In the genomic region with DNA sequence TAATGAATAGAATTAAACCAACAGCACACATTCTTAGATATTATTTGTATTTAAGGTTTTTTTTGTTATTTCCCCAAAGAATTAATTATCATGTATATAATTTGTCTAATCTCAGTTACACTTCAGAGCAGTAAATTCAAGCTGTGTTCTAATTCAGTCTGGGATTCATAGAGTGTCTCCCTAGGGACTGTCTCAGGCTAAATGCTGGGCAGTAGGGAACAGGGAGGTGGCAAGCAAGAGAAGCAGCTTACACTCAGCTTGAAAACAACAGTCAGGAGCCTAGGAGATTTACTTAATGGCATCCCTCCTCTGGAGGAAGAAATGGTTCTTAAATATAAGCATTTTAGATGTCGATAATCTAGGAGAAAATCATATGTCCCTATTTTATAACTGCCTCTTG, we compare ENCODE assay signal across 23 mouse cellular contexts.
DNase-seq lines count a peak whose midpoint lies in the region; ATAC-seq and TF ChIP-seq lines count a peak whose summit lies in the region.
"Had no signal": no experiment of that assay in that cellular context is flagged by ENCODE, and none has a peak within 500 bp of the region (broad histone marks: within the 10 kb centered on the region; RNA-seq: fewer than 3 reads in every experiment).

No protein-coding gene starts in this region.

- WGBS in embryonic facial prominence, embryonic 14.5 days = 75% methylated on average over 1 of the region's 1 CpGs
- 86% methylated on average over 1 of the region's 1 CpGs for WGBS in embryonic facial prominence, embryonic 10.5 days
- 77% methylated on average over 1 of the region's 1 CpGs for WGBS in hindbrain, embryonic 11.5 days
- 74% methylated on average over 1 of the region's 1 CpGs for WGBS in hindbrain, embryonic 13.5 days
- 71% methylated on average over 1 of the region's 1 CpGs for WGBS in midbrain, embryonic 12.5 days
- WGBS in midbrain, embryonic 13.5 days = 80% methylated on average over 1 of the region's 1 CpGs

- no peaks in the 10 kb centered on the region for H3K27me3 ChIP-seq in embryonic facial prominence, embryonic 14.5 days (replicated peaks; ENCODE audit: control insufficient read depth, insufficient read depth, low read length)
- no peaks in the 10 kb centered on the region for H3K27me3 ChIP-seq in embryonic facial prominence, embryonic 10.5 days (replicated peaks; ENCODE audit: low read depth, poor library complexity, severe bottlenecking)
- H3K27me3 ChIP-seq in hindbrain, embryonic 11.5 days (ENCODE audit: control insufficient read depth, insufficient read depth, low read length) = no peaks in the 10 kb centered on the region
- H3K27me3 ChIP-seq in hindbrain, embryonic 13.5 days = no peaks in the 10 kb centered on the region
- no peaks in the 10 kb centered on the region for H3K27me3 ChIP-seq in midbrain, embryonic 12.5 days
- H3K27me3 ChIP-seq in midbrain, embryonic 13.5 days = no peaks in the 10 kb centered on the region
- H3K27me3 ChIP-seq: embryonic facial prominence, embryonic 12.5 days; forebrain, embryonic 12.5 days had no signal

- no peaks in the 10 kb centered on the region for H3K4me1 ChIP-seq in embryonic facial prominence, embryonic 14.5 days (ENCODE audit: control insufficient read depth, insufficient read depth, low read length)
- no peaks in the 10 kb centered on the region for H3K4me1 ChIP-seq in embryonic facial prominence, embryonic 10.5 days
- no peaks in the 10 kb centered on the region for H3K4me1 ChIP-seq in hindbrain, embryonic 11.5 days (replicated peaks; ENCODE audit: control insufficient read depth, insufficient read depth, low read length)
- no peaks in the 10 kb centered on the region for H3K4me1 ChIP-seq in hindbrain, embryonic 13.5 days (replicated peaks)
- 0 out of 2 replicates have a peak, but pooled peaks cover 4% of the 10 kb centered on the region for H3K4me1 ChIP-seq in midbrain, embryonic 12.5 days
- peaks cover 3% of the 10 kb centered on the region for H3K4me1 ChIP-seq in midbrain, embryonic 13.5 days (replicated peaks)
- H3K4me1 ChIP-seq: embryonic facial prominence, embryonic 12.5 days; forebrain, embryonic 12.5 days; heart, embryonic 10.5 days had no signal

- DNase-seq in embryonic facial prominence, embryonic 14.5 days (ENCODE audit: low spot score) = peak; percentile 40
- DNase-seq in embryonic facial prominence, embryonic 10.5 days (ENCODE audit: low spot score) = no peak
- DNase-seq in hindbrain, embryonic 11.5 days (ENCODE audit: low spot score) = peak; percentile 14
- DNase-seq in brain, embryonic 14.5 days (ENCODE audit: low read depth) = peak; percentile 40
- DNase-seq: adrenal gland, adult 8-10 months; adrenal gland, postnatal 36 days; B cell, adult 2 months; cerebellum, adult 11 months; cerebellum, adult 8-10 months; cerebellum, postnatal 14 days; embryo, embryonic 11 days; gastrocnemius, postnatal 10 days; heart, adult 18-20 months; heart, postnatal 10 days; heart, postnatal 4 days had no signal

- H3K4me2 ChIP-seq in embryonic facial prominence, embryonic 14.5 days (ENCODE audit: low read depth, low read length) = no peak overlapping the region
- no peak overlapping the region for H3K4me2 ChIP-seq in hindbrain, embryonic 11.5 days (replicated peaks; ENCODE audit: low read depth, low read length)
- no peak overlapping the region for H3K4me2 ChIP-seq in hindbrain, embryonic 13.5 days
- no peak overlapping the region for H3K4me2 ChIP-seq in midbrain, embryonic 12.5 days (replicated peaks)
- no peak overlapping the region for H3K4me2 ChIP-seq in midbrain, embryonic 13.5 days (replicated peaks)
- H3K4me2 ChIP-seq: embryonic facial prominence, embryonic 12.5 days; forebrain, embryonic 12.5 days had no signal

- no peak overlapping the region for H3K4me3 ChIP-seq in embryonic facial prominence, embryonic 14.5 days (ENCODE audit: low read depth, low read length)
- no peak overlapping the region for H3K4me3 ChIP-seq in embryonic facial prominence, embryonic 10.5 days
- no peak overlapping the region for H3K4me3 ChIP-seq in hindbrain, embryonic 11.5 days (ENCODE audit: low read depth, low read length)
- no peak overlapping the region for H3K4me3 ChIP-seq in hindbrain, embryonic 13.5 days
- H3K4me3 ChIP-seq in midbrain, embryonic 12.5 days = no peak overlapping the region
- H3K4me3 ChIP-seq in midbrain, embryonic 13.5 days (replicated peaks) = no peak overlapping the region
- H3K4me3 ChIP-seq: embryonic facial prominence, embryonic 12.5 days; forebrain, embryonic 12.5 days; heart, embryonic 10.5 days had no signal

- TF ChIP-seq CTCF in brain, embryonic 14.5 days (IDR thresholded peaks at IDR 0.05; ENCODE audit: borderline replicate concordance, extremely low read depth, insufficient read depth, insufficient read length) = no peak

- no peaks in the 10 kb centered on the region for H3K9me3 ChIP-seq in embryonic facial prominence, embryonic 14.5 days (ENCODE audit: control insufficient read depth, low read length)
- no peaks in the 10 kb centered on the region for H3K9me3 ChIP-seq in embryonic facial prominence, embryonic 10.5 days
- no peaks in the 10 kb centered on the region for H3K9me3 ChIP-seq in hindbrain, embryonic 11.5 days (ENCODE audit: control insufficient read depth, low read length)
- H3K9me3 ChIP-seq in hindbrain, embryonic 13.5 days = no peaks in the 10 kb centered on the region
- H3K9me3 ChIP-seq in midbrain, embryonic 12.5 days = no peaks in the 10 kb centered on the region
- no peaks in the 10 kb centered on the region for H3K9me3 ChIP-seq in midbrain, embryonic 13.5 days
- H3K9me3 ChIP-seq: embryonic facial prominence, embryonic 12.5 days; forebrain, embryonic 12.5 days; G1E; heart, embryonic 10.5 days had no signal

- TF ChIP-seq POLR2A in brain, embryonic 14.5 days (IDR thresholded peaks at IDR 0.05; ENCODE audit: borderline replicate concordance, extremely low read depth, insufficient read depth, insufficient read length, poor library complexity, severe bottlenecking) = no peak

- H3K27ac ChIP-seq in embryonic facial prominence, embryonic 14.5 days (replicated peaks; ENCODE audit: low read depth, low read length) = no peak overlapping the region
- H3K27ac ChIP-seq in embryonic facial prominence, embryonic 10.5 days (replicated peaks) = no peak overlapping the region
- no peak overlapping the region for H3K27ac ChIP-seq in hindbrain, embryonic 11.5 days (ENCODE audit: low read depth, low read length)
- H3K27ac ChIP-seq in hindbrain, embryonic 13.5 days = no peak overlapping the region
- no peak overlapping the region for H3K27ac ChIP-seq in midbrain, embryonic 12.5 days (replicated peaks)
- no peak overlapping the region for H3K27ac ChIP-seq in midbrain, embryonic 13.5 days
- H3K27ac ChIP-seq: embryonic facial prominence, embryonic 12.5 days; forebrain, embryonic 12.5 days; heart, embryonic 10.5 days had no signal

- no peaks in the 10 kb centered on the region for H3K36me3 ChIP-seq in embryonic facial prominence, embryonic 14.5 days (ENCODE audit: control insufficient read depth, insufficient read depth, low read length)
- no peaks in the 10 kb centered on the region for H3K36me3 ChIP-seq in embryonic facial prominence, embryonic 10.5 days (replicated peaks)
- H3K36me3 ChIP-seq in hindbrain, embryonic 11.5 days (ENCODE audit: control insufficient read depth, insufficient read depth, low read length) = no peaks in the 10 kb centered on the region
- H3K36me3 ChIP-seq in hindbrain, embryonic 13.5 days = no peaks in the 10 kb centered on the region
- no peaks in the 10 kb centered on the region for H3K36me3 ChIP-seq in midbrain, embryonic 12.5 days
- no peaks in the 10 kb centered on the region for H3K36me3 ChIP-seq in midbrain, embryonic 13.5 days
- H3K36me3 ChIP-seq: embryonic facial prominence, embryonic 12.5 days; forebrain, embryonic 12.5 days; G1E; heart, embryonic 10.5 days had no signal

- H3K9ac ChIP-seq in embryonic facial prominence, embryonic 14.5 days (ENCODE audit: low read depth, low read length) = no peak overlapping the region
- no peak overlapping the region for H3K9ac ChIP-seq in hindbrain, embryonic 11.5 days (ENCODE audit: low read depth, low read length)
- H3K9ac ChIP-seq in hindbrain, embryonic 13.5 days = no peak overlapping the region
- no peak overlapping the region for H3K9ac ChIP-seq in midbrain, embryonic 12.5 days (replicated peaks)
- H3K9ac ChIP-seq in midbrain, embryonic 13.5 days (replicated peaks) = no peak overlapping the region
- H3K9ac ChIP-seq: embryonic facial prominence, embryonic 12.5 days; forebrain, embryonic 12.5 days had no signal

- ATAC-seq in embryonic facial prominence, embryonic 14.5 days (ENCODE audit: low read depth) = peak; percentile 72; the same call in 1 of the 2 replicates
- ATAC-seq in hindbrain, embryonic 11.5 days (ENCODE audit: low FRiP score) = no peak
- ATAC-seq in hindbrain, embryonic 13.5 days (ENCODE audit: low FRiP score) = no peak
- ATAC-seq in midbrain, embryonic 12.5 days (ENCODE audit: low FRiP score, low read depth) = peak; percentile 39; the same call in 1 of the 2 replicates
- ATAC-seq in midbrain, embryonic 13.5 days = no peak
- ATAC-seq: CD4-positive, CD25-positive, alpha-beta regulatory T cell, adult 4 months had no signal

Comparison
In these comparisons a context has a peak if more than half of its experiments do, and no peak if none do; other contexts are left out.
1. ATAC-seq: peak in embryonic facial prominence, embryonic 14.5 days (single experiment) and midbrain, embryonic 12.5 days (single experiment); none in hindbrain, embryonic 11.5 days (single experiment), hindbrain, embryonic 13.5 days (single experiment) and midbrain, embryonic 13.5 days (single experiment).